Mouse (Mus musculus) embryonic facial prominence, embryonic 14.5 days (tissue): ENCODE measurements around the gene Gm17428. TPM values are rescaled to one million over a fixed set of nuclear protein-coding genes. Genes with fewer than 3 reads are reported as not detected.

Source experiments
- ATAC-seq: fragments of 200-750 bp; cut with Nextera tagmentation; 2 replicates; pipeline ENCODE4 v1.8.0; 2017; ENCODE audit warnings: low read depth, moderate number of reproducible peaks, moderate TSS enrichment
- DNase-seq: peaks from one replicate; pipeline ENCODE4 v3.0.0-alpha.2; 2015; ENCODE audit warnings: low spot score
- H3K27ac ChIP-seq: fragments of 300-500 bp; sonication (generic); replicated peaks from 2 replicates; pipeline ENCODE4 v1.5.1; 2014; ENCODE audit warnings: low read depth, mild to moderate bottlenecking, low read length, moderate library complexity
- H3K27me3 ChIP-seq: fragments of 300-500 bp; sonication (generic); replicated peaks from 2 replicates; pipeline ENCODE4 v1.6.1; 2014; ENCODE audit warnings: low read length; ENCODE audit not compliant: control insufficient read depth, insufficient read depth
- H3K36me3 ChIP-seq: fragments of 300-500 bp; sonication (generic); 2 replicates; pipeline ENCODE4 v1.6.1; 2014; ENCODE audit warnings: low read length, mixed read lengths; ENCODE audit not compliant: control insufficient read depth, insufficient read depth
- H3K4me1 ChIP-seq: fragments of 300-500 bp; sonication (generic); 2 replicates; pipeline ENCODE4 v1.6.1; 2014; ENCODE audit warnings: antibody characterized with exemption, low read length; ENCODE audit not compliant: control insufficient read depth, insufficient read depth
- H3K4me2 ChIP-seq: fragments of 300-500 bp; sonication (generic); 2 replicates; pipeline ENCODE4 v1.6.1; 2014; ENCODE audit warnings: low read depth, mild to moderate bottlenecking, low read length, moderate library complexity, mixed read lengths
- H3K4me3 ChIP-seq: fragments of 300-500 bp; sonication (generic); 2 replicates; pipeline ENCODE4 v1.5.1; 2014; ENCODE audit warnings: low read depth, mild to moderate bottlenecking, low read length
- H3K9ac ChIP-seq: fragments of 300-500 bp; sonication (generic); 2 replicates; pipeline ENCODE4 v1.6.1; 2014; ENCODE audit warnings: low read depth, mild to moderate bottlenecking, low read length, moderate library complexity, mixed read lengths
- H3K9me3 ChIP-seq: fragments of 300-500 bp; sonication (generic); 2 replicates; pipeline ENCODE4 v1.6.1; 2016; ENCODE audit warnings: low read length; ENCODE audit not compliant: control insufficient read depth
- WGBS: fragments of 180-500 bp; shearing (Covaris S2); extraction: QIAGEN DNeasy Blood & Tissue Kit; methylation state at CpG from one replicate; pipeline ENCODE4 v1.1.7; 2014; 5-methylcytosine and 5-hydroxymethylcytosine counted together
- polyA plus RNA-seq: library from polyadenylated mRNA; unstranded; fragments of >200 nt; fragmentation: Nextera tagmentation; extraction: Ambion mirVana; gene quantifications from 2 replicates; pipeline ENCODE4 v1.2.1, GENCODE M21; 2014

Gene Gm17428
- polyA plus RNA-seq, 1 experiment from 2014 or later: not detected

GRCm38 (mm10) chr14:54989886-54990441 lies 13.2 kb downstream of the Gm17428 start:
- no peak for DNase-seq
- 81% methylated on average over 8 of the region's 8 CpGs for WGBS

GRCm38 (mm10) chr14:54992196-54992595 lies 15.5 kb downstream of the Gm17428 start:
- no peak overlapping the region for H3K4me3 ChIP-seq
- no peaks in the 10 kb centered on the region for H3K27me3 ChIP-seq
- H3K4me2 ChIP-seq: no peak overlapping the region
- 84% methylated on average over 9 of the region's 10 CpGs for WGBS
- H3K9ac ChIP-seq: no peak overlapping the region
- no peak overlapping the region for H3K27ac ChIP-seq
- DNase-seq (no peak), ATAC-seq (no peak)
- peaks cover 6% of the 10 kb centered on the region; the same call in 1 of the 2 replicates for H3K4me1 ChIP-seq
- H3K9me3 ChIP-seq: no peaks in the 10 kb centered on the region
- H3K36me3 ChIP-seq: no peaks in the 10 kb centered on the region

More at GRCm38 (mm10) chr14:54989886-54990441, 13.2 kb downstream of the Gm17428 start:
- Histone ChIP-seq H3K36me3 (no peaks in the 10 kb centered on the region), H3K9ac (no peak overlapping the region), H3K4me1 (peaks cover 6% of the 10 kb centered on the region; the same call in 1 of the 2 replicates), H3K27me3 (no peaks in the 10 kb centered on the region), H3K9me3 (no peaks in the 10 kb centered on the region), H3K4me2 (no peak overlapping the region), H3K4me3 (no peak overlapping the region), H3K27ac (no peak overlapping the region)
- ATAC-seq: no peak

GRCm38 (mm10) chr14:54993636-54994035 lies 16.9 kb downstream of the Gm17428 start:
- no peak for DNase-seq
- H3K9me3 ChIP-seq: no peaks in the 10 kb centered on the region
- H3K27me3 ChIP-seq: no peaks in the 10 kb centered on the region
- WGBS: 58% methylated on average over 10 of the region's 10 CpGs
- no peak for ATAC-seq
- no peaks in the 10 kb centered on the region for H3K36me3 ChIP-seq
- H3K9ac ChIP-seq: no peak overlapping the region
- H3K27ac ChIP-seq: no peak overlapping the region
- H3K4me3 ChIP-seq: no peak overlapping the region
- no peak overlapping the region for H3K4me2 ChIP-seq
- H3K4me1 ChIP-seq: peaks cover 6% of the 10 kb centered on the region; the same call in 1 of the 2 replicates

GRCm38 (mm10) chr14:54994136-54994868 lies 17.6 kb downstream of the Gm17428 start, which contains the start of gene Myh7:
TSS of gene Myh7 (minus strand) at chr14:54994626.
- 45% methylated on average over 11 of the region's 11 CpGs for WGBS
- no peak within 1 kb of the TSS for H3K4me3 ChIP-seq
- no peak within 1 kb of the TSS for H3K9ac ChIP-seq

GRCm38 (mm10) chr14:54994869-54995186 lies 18.1 kb downstream of the Gm17428 start:
- H3K9ac ChIP-seq: no peak overlapping the region

More at GRCm38 (mm10) chr14:54994136-54994868, 17.6 kb downstream of the Gm17428 start, which contains the start of gene Myh7:
- no peak for ATAC-seq
- Histone ChIP-seq H3K4me1 (peaks cover 6% of the 10 kb centered on the region; the same call in 1 of the 2 replicates), H3K4me2 (no peak within 1 kb of the TSS), H3K27me3 (no peaks in the 10 kb centered on the region), H3K36me3 (no peaks in the 10 kb centered on the region), H3K9me3 (no peaks in the 10 kb centered on the region), H3K27ac (peak within 1 kb of the TSS; percentile 63)
- DNase-seq: no peak

GRCm38 (mm10) chr14:54995457-54996138 lies 18.9 kb downstream of the Gm17428 start:
- Histone ChIP-seq H3K4me3 (no peak overlapping the region), H3K27me3 (no peaks in the 10 kb centered on the region), H3K36me3 (no peaks in the 10 kb centered on the region), H3K9ac (no peak overlapping the region), H3K4me1 (peaks cover 6% of the 10 kb centered on the region; the same call in 1 of the 2 replicates), H3K27ac (peak overlapping the region; percentile 63), H3K4me2 (no peak overlapping the region), H3K9me3 (no peaks in the 10 kb centered on the region)
- 40% methylated on average over 14 of the region's 14 CpGs for WGBS
- peak; percentile 54 for ATAC-seq
- peak; percentile 74 for DNase-seq

More at GRCm38 (mm10) chr14:54994869-54995186, 18.1 kb downstream of the Gm17428 start:
- H3K4me1 ChIP-seq: peaks cover 6% of the 10 kb centered on the region; the same call in 1 of the 2 replicates
- H3K27me3 ChIP-seq: no peaks in the 10 kb centered on the region
- DNase-seq (no peak), ATAC-seq (no peak)
- H3K27ac ChIP-seq: peak overlapping the region; percentile 63; the same call in 1 of the 2 replicates
- H3K9me3 ChIP-seq: no peaks in the 10 kb centered on the region
- no peaks in the 10 kb centered on the region for H3K36me3 ChIP-seq
- H3K4me3 ChIP-seq: no peak overlapping the region
- no peak overlapping the region for H3K4me2 ChIP-seq

GRCm38 (mm10) chr14:54996793-54997192 lies 20.1 kb downstream of the Gm17428 start:
- peaks cover 6% of the 10 kb centered on the region; the same call in 1 of the 2 replicates for H3K4me1 ChIP-seq
- H3K27me3 ChIP-seq: no peaks in the 10 kb centered on the region
- no peak overlapping the region for H3K9ac ChIP-seq
- peak overlapping the region; percentile 63 for H3K27ac ChIP-seq
- WGBS: 49% methylated on average over 9 of the region's 9 CpGs
- no peaks in the 10 kb centered on the region for H3K9me3 ChIP-seq
- H3K4me2 ChIP-seq: no peak overlapping the region
- DNase-seq (peak; percentile 72), ATAC-seq (peak; percentile 71)
- H3K4me3 ChIP-seq: no peak overlapping the region
- no peaks in the 10 kb centered on the region for H3K36me3 ChIP-seq

GRCm38 (mm10) chr14:54997297-54997696 lies 20.6 kb downstream of the Gm17428 start:
- no peaks in the 10 kb centered on the region for H3K9me3 ChIP-seq
- peak overlapping the region; percentile 59; the same call in 1 of the 2 replicates for H3K27ac ChIP-seq
- ATAC-seq (peak; percentile 74), DNase-seq (peak; percentile 82)
- H3K4me1 ChIP-seq: peaks cover 6% of the 10 kb centered on the region; the same call in 1 of the 2 replicates
- H3K27me3 ChIP-seq: no peaks in the 10 kb centered on the region
- 44% methylated on average over 4 of the region's 4 CpGs for WGBS
- no peak overlapping the region for H3K4me2 ChIP-seq
- no peaks in the 10 kb centered on the region for H3K36me3 ChIP-seq
- no peak overlapping the region for H3K4me3 ChIP-seq
- H3K9ac ChIP-seq: no peak overlapping the region
